Mouse (Mus musculus): Measurements from ENCODE around the gene Lsg1. TPM values are rescaled to one million over a fixed set of nuclear protein-coding genes. Genes with fewer than 3 reads are reported as not detected.

Gene Lsg1
- total and polyA plus RNA-seq, 3 experiments = 58.8 to 84.4 TPM; not detected in 1

- TF ChIP-seq USF1 (IDR thresholded peaks at IDR 0.05; ENCODE audit: low read depth, low read length) (no peak), UBTF (IDR thresholded peaks at IDR 0.05; ENCODE audit: borderline replicate concordance, insufficient read depth, low read depth, low read length) (no peak), CHD2 (IDR thresholded peaks at IDR 0.05; ENCODE audit: low read length) (no peak)
- no peaks in the 10 kb centered on the region; a peak in 1 of 4 replicates for H3K4me1 ChIP-seq (ENCODE audit: control insufficient read depth in 1 of 2, insufficient read depth in 2 of 2, low read length in 2 of 2)
- no peaks in the 10 kb centered on the region for H3K27me3 ChIP-seq (ENCODE audit: control insufficient read depth in 1 of 2, insufficient read depth in 2 of 2, low read length in 2 of 2)
- H3K79me2 ChIP-seq (ENCODE audit: control insufficient read depth, insufficient read depth, low read length, poor library complexity) = no peaks in the 10 kb centered on the region
- no peak overlapping the region for H3K4me3 ChIP-seq (ENCODE audit: control insufficient read depth in 1 of 2, insufficient read depth in 1 of 2, low read depth in 2 of 2, low read length in 2 of 2)
- H3K9ac ChIP-seq (ENCODE audit: control insufficient read depth, low read depth, low read length, poor library complexity, severe bottlenecking) = no peak overlapping the region
- H3K9me3 ChIP-seq (replicated peaks; ENCODE audit: insufficient read depth, low read length) = no peaks in the 10 kb centered on the region
- DNase-seq (ENCODE audit: low read depth, low spot score) = no peak
- no peaks in the 10 kb centered on the region for H3K36me3 ChIP-seq (ENCODE audit: control insufficient read depth in 1 of 2, insufficient read depth in 2 of 2, low read length in 2 of 2)
- H3K27ac ChIP-seq (ENCODE audit: control insufficient read depth, low read depth, low read length) = no peak overlapping the region
Observed at GRCm38 (mm10) chr16:30532929-30533328, 54.5 kb downstream of the Lsg1 start.

DNA sequence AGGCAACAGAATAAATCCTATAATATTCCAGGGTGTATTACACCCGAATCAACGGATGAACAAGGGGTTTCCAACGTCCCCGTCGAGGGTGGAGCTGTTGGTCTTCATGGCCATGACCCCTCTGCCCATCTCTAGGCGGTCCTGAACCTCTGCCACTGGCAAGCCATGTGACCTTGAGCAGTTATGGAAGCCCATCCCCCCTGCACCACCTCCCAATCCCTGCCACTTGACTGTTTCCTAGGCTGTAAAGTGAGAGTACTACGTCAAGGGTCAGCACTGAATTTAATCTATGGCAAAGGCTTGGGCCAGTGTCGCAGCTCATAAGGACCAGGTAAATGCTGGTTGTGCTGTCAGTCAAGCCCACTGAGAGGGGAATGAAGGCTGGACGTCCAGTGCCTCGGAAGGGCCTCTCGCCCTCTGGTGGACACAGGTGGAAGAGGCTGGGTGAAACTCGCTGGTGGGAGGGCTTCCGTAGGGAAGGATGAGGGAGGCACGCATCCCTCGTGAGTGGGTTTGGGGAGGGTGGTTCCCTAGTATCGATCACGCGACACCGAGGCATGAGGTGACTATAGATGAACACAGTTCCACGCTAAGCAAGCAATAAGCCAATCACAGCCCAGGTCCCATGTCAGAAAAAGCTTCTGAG, 55.5 kb downstream of the Lsg1 start:
- Histone ChIP-seq H3K27ac (ENCODE audit: control insufficient read depth, low read depth, low read length) (no peak overlapping the region), H3K4me3 (ENCODE audit: control insufficient read depth in 1 of 2, insufficient read depth in 1 of 2, low read depth in 2 of 2, low read length in 2 of 2) (no peak overlapping the region), H3K27me3 (ENCODE audit: control insufficient read depth in 1 of 2, insufficient read depth in 2 of 2, low read length in 2 of 2) (no peaks in the 10 kb centered on the region), H3K9ac (ENCODE audit: control insufficient read depth, low read depth, low read length, poor library complexity, severe bottlenecking) (no peak overlapping the region), H3K36me3 (ENCODE audit: control insufficient read depth in 1 of 2, insufficient read depth in 2 of 2, low read length in 2 of 2) (no peaks in the 10 kb centered on the region), H3K9me3 (replicated peaks; ENCODE audit: insufficient read depth, low read length) (no peaks in the 10 kb centered on the region), H3K4me1 (ENCODE audit: control insufficient read depth in 1 of 2, insufficient read depth in 2 of 2, low read length in 2 of 2) (no peaks in the 10 kb centered on the region; a peak in 1 of 4 replicates), H3K79me2 (ENCODE audit: control insufficient read depth, insufficient read depth, low read length, poor library complexity) (no peaks in the 10 kb centered on the region)
- DNase-seq (ENCODE audit: low read depth, low spot score) = no peak
- TF ChIP-seq SMC3 (IDR thresholded peaks at IDR 0.05; ENCODE audit: low read depth, low read length) (peak; percentile 75), RAD21 (IDR thresholded peaks at IDR 0.05; ENCODE audit: low read depth, low read length) (peak; percentile 37), ZC3H11A (IDR thresholded peaks at IDR 0.05; ENCODE audit: low read depth, low read length) (0 out of 2 replicates have a peak, but pooled peaks have one; percentile 17), RCOR1 (IDR thresholded peaks at IDR 0.05; ENCODE audit: low read depth, low read length) (no peak), CTCF (IDR thresholded peaks at IDR 0.05 in 2 of 3, conservative IDR thresholded peaks at IDR 0.05 in 1 of 3; ENCODE audit: control insufficient read depth in 1 of 3, insufficient read depth in 1 of 3, low read depth in 2 of 3, low read length in 3 of 3, poor library complexity in 1 of 3, severe bottlenecking in 1 of 3) (peak; percentile 74 to 81 (median 74)), CHD1 (IDR thresholded peaks at IDR 0.05; ENCODE audit: low read depth, low read length) (no peak), JUND (IDR thresholded peaks at IDR 0.05; ENCODE audit: low read depth, low read length) (no peak)

DNA sequence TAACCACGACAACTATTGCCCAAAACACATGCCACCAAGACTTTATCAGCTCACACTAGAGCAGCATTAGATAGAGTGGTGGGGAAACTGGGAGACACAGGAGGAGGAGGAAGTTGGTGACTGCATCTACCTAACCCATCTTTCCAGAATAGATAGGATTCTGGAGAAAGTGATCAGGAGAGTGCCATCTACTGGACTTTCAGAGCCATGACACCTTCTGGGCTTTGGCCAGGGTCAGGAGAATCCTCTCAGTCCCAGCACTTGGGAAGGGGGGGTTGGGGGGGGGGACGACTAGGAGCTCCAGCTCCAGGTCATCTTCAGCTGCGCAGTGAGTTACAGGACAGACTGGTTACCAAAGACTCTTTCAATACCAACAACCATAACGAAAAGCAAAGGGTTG, 56.6 kb downstream of the Lsg1 start:
- Histone ChIP-seq H3K27me3 (ENCODE audit: control insufficient read depth in 1 of 2, insufficient read depth in 2 of 2, low read length in 2 of 2) (no peaks in the 10 kb centered on the region), H3K4me1 (ENCODE audit: control insufficient read depth in 1 of 2, insufficient read depth in 2 of 2, low read length in 2 of 2) (no peaks in the 10 kb centered on the region; a peak in 1 of 4 replicates), H3K4me3 (ENCODE audit: control insufficient read depth in 1 of 2, insufficient read depth in 1 of 2, low read depth in 2 of 2, low read length in 2 of 2) (no peak overlapping the region), H3K36me3 (ENCODE audit: control insufficient read depth in 1 of 2, insufficient read depth in 2 of 2, low read length in 2 of 2) (no peaks in the 10 kb centered on the region), H3K9me3 (replicated peaks; ENCODE audit: insufficient read depth, low read length) (no peaks in the 10 kb centered on the region), H3K79me2 (ENCODE audit: control insufficient read depth, insufficient read depth, low read length, poor library complexity) (no peaks in the 10 kb centered on the region), H3K27ac (ENCODE audit: control insufficient read depth, low read depth, low read length) (no peak overlapping the region), H3K9ac (ENCODE audit: control insufficient read depth, low read depth, low read length, poor library complexity, severe bottlenecking) (no peak overlapping the region)
- TF ChIP-seq RAD21 (IDR thresholded peaks at IDR 0.05; ENCODE audit: low read depth, low read length) (peak; percentile 57), KAT2A (conservative IDR thresholded peaks at IDR 0.05; ENCODE audit: low read depth, low read length) (no peak), SMC3 (IDR thresholded peaks at IDR 0.05; ENCODE audit: low read depth, low read length) (peak; percentile 76), E2F4 (IDR thresholded peaks at IDR 0.05; ENCODE audit: borderline replicate concordance, low read depth, low read length) (no peak), GATA1 (IDR thresholded peaks at IDR 0.05; ENCODE audit: low read depth, low read length) (peak; percentile 55; the same call in 1 of the 2 replicates), TBP (IDR thresholded peaks at IDR 0.05; ENCODE audit: low read depth, low read length) (no peak), CTCF (IDR thresholded peaks at IDR 0.05 in 2 of 3, conservative IDR thresholded peaks at IDR 0.05 in 1 of 3; ENCODE audit: control insufficient read depth in 1 of 3, insufficient read depth in 1 of 3, low read depth in 2 of 3, low read length in 3 of 3, poor library complexity in 1 of 3, severe bottlenecking in 1 of 3) (peak; percentile 62 to 79 (median 70)), ZC3H11A (IDR thresholded peaks at IDR 0.05; ENCODE audit: low read depth, low read length) (peak; percentile 57; the same call in 1 of the 2 replicates), ETS1 (IDR thresholded peaks at IDR 0.05; ENCODE audit: low read depth, low read length) (0 out of 2 replicates have a peak, but pooled peaks have one; percentile 16)
- DNase-seq (ENCODE audit: low read depth, low spot score) = peak; percentile 56
